19 mouse cellular contexts compared by ENCODE assay signal in the genomic region with DNA sequence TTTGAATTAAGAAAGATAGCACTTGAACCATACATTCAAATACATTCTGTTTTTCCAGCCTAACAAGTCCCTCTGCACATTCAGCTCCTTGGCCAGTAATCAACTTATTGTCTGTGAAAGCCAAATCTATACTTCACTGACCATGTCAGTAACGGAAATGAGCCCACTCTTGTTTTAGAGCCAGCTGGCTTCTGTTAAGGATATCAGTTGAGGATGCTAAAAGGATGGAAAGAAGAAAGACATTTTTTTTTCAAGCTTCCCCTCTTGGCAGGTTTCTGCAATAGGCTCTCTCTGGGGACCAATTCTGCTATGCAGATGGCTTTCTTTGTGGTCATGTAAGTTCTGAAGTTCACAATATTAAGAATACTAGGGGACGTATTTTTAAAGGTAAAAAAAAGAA.
DNase-seq lines count a peak whose midpoint lies in the region; ATAC-seq and TF ChIP-seq lines count a peak whose summit lies in the region.
"Had no signal": no experiment of that assay in that cellular context is flagged by ENCODE, and none has a peak within 500 bp of the region (broad histone marks: within the 10 kb centered on the region; RNA-seq: fewer than 3 reads in every experiment).

No protein-coding gene starts in this region.

- TF ChIP-seq POLR2A in brain, embryonic 14.5 days (IDR thresholded peaks at IDR 0.05; ENCODE audit: borderline replicate concordance, extremely low read depth, insufficient read depth, insufficient read length, poor library complexity, severe bottlenecking): no peak

- peak; percentile 8 for DNase-seq in cerebellum, adult 9-10 months
- no peak for DNase-seq in cerebellum, adult 18-20 months
- DNase-seq in embryonic facial prominence, embryonic 14.5 days (ENCODE audit: low spot score): peak; percentile 57
- DNase-seq in embryonic facial prominence, embryonic 10.5 days (ENCODE audit: low spot score): no peak
- no peak for DNase-seq in limb, embryonic 10.5 days (ENCODE audit: low spot score)
- peak; percentile 10 for DNase-seq in brain, embryonic 14.5 days (ENCODE audit: low read depth)
- DNase-seq: adrenal gland, postnatal 10 days; gastrocnemius, adult 2 months; gastrocnemius, postnatal 25 days; heart, postnatal 4 days; kidney, adult 18-20 months had no signal

- no peak overlapping the region for H3K27ac ChIP-seq in embryonic facial prominence, embryonic 14.5 days (replicated peaks; ENCODE audit: low read depth, low read length)
- H3K27ac ChIP-seq in embryonic facial prominence, embryonic 10.5 days (replicated peaks): no peak overlapping the region
- no peak overlapping the region for H3K27ac ChIP-seq in limb, embryonic 13.5 days
- H3K27ac ChIP-seq in limb, embryonic 10.5 days: no peak overlapping the region
- H3K27ac ChIP-seq in heart, embryonic 12.5 days (ENCODE audit: poor library complexity, severe bottlenecking): no peak overlapping the region
- H3K27ac ChIP-seq: embryonic facial prominence, embryonic 15.5 days; forebrain, embryonic 10.5 days; gastrocnemius, adult 2 months; hindbrain, embryonic 12.5 days; intestine, embryonic 15.5 days had no signal

- H3K4me2 ChIP-seq in embryonic facial prominence, embryonic 14.5 days (ENCODE audit: low read depth, low read length): no peak overlapping the region
- H3K4me2 ChIP-seq in limb, embryonic 13.5 days (replicated peaks): no peak overlapping the region
- H3K4me2 ChIP-seq in heart, embryonic 12.5 days: no peak overlapping the region
- H3K4me2 ChIP-seq: embryonic facial prominence, embryonic 15.5 days; hindbrain, embryonic 12.5 days; intestine, embryonic 15.5 days had no signal

- WGBS in embryonic facial prominence, embryonic 14.5 days: 43% methylated on average over 2 of the region's 2 CpGs
- WGBS in embryonic facial prominence, embryonic 10.5 days: 80% methylated on average over 2 of the region's 2 CpGs
- 67% methylated on average over 2 of the region's 2 CpGs for WGBS in limb, embryonic 13.5 days
- 84% methylated on average over 2 of the region's 2 CpGs for WGBS in limb, embryonic 10.5 days
- WGBS in heart, embryonic 12.5 days: 63% methylated on average over 2 of the region's 2 CpGs

- H3K27me3 ChIP-seq in embryonic facial prominence, embryonic 14.5 days (replicated peaks; ENCODE audit: control insufficient read depth, insufficient read depth, low read length): no peaks in the 10 kb centered on the region
- H3K27me3 ChIP-seq in embryonic facial prominence, embryonic 10.5 days (replicated peaks; ENCODE audit: low read depth, poor library complexity, severe bottlenecking): no peaks in the 10 kb centered on the region
- no peaks in the 10 kb centered on the region for H3K27me3 ChIP-seq in limb, embryonic 13.5 days
- no peaks in the 10 kb centered on the region for H3K27me3 ChIP-seq in limb, embryonic 10.5 days (ENCODE audit: low read depth, poor library complexity, severe bottlenecking)
- no peaks in the 10 kb centered on the region for H3K27me3 ChIP-seq in heart, embryonic 12.5 days (replicated peaks)
- H3K27me3 ChIP-seq: embryonic facial prominence, embryonic 15.5 days; hindbrain, embryonic 12.5 days; intestine, embryonic 15.5 days had no signal

- no peaks in the 10 kb centered on the region for H3K4me1 ChIP-seq in embryonic facial prominence, embryonic 14.5 days (ENCODE audit: control insufficient read depth, insufficient read depth, low read length)
- H3K4me1 ChIP-seq in embryonic facial prominence, embryonic 10.5 days: no peaks in the 10 kb centered on the region
- no peaks in the 10 kb centered on the region for H3K4me1 ChIP-seq in limb, embryonic 13.5 days
- no peaks in the 10 kb centered on the region for H3K4me1 ChIP-seq in limb, embryonic 10.5 days
- no peaks in the 10 kb centered on the region for H3K4me1 ChIP-seq in heart, embryonic 12.5 days (replicated peaks)
- H3K4me1 ChIP-seq: embryonic facial prominence, embryonic 15.5 days; forebrain, embryonic 10.5 days; hindbrain, embryonic 12.5 days; intestine, embryonic 15.5 days had no signal

- H3K36me3 ChIP-seq in embryonic facial prominence, embryonic 14.5 days (ENCODE audit: control insufficient read depth, insufficient read depth, low read length): no peaks in the 10 kb centered on the region
- H3K36me3 ChIP-seq in embryonic facial prominence, embryonic 10.5 days (replicated peaks): no peaks in the 10 kb centered on the region
- H3K36me3 ChIP-seq in limb, embryonic 13.5 days: no peaks in the 10 kb centered on the region
- no peaks in the 10 kb centered on the region for H3K36me3 ChIP-seq in limb, embryonic 10.5 days
- H3K36me3 ChIP-seq in heart, embryonic 12.5 days: no peaks in the 10 kb centered on the region
- H3K36me3 ChIP-seq: embryonic facial prominence, embryonic 15.5 days; forebrain, embryonic 10.5 days; hindbrain, embryonic 12.5 days; intestine, embryonic 15.5 days had no signal

- H3K4me3 ChIP-seq in embryonic facial prominence, embryonic 14.5 days (ENCODE audit: low read depth, low read length): no peak overlapping the region
- no peak overlapping the region for H3K4me3 ChIP-seq in embryonic facial prominence, embryonic 10.5 days
- H3K4me3 ChIP-seq in limb, embryonic 13.5 days: no peak overlapping the region
- no peak overlapping the region for H3K4me3 ChIP-seq in limb, embryonic 10.5 days
- H3K4me3 ChIP-seq in heart, embryonic 12.5 days: no peak overlapping the region
- H3K4me3 ChIP-seq: embryonic facial prominence, embryonic 15.5 days; erythroblast, embryonic 14.5 days; forebrain, embryonic 10.5 days; gastrocnemius, adult 2 months; hindbrain, embryonic 12.5 days; intestine, embryonic 15.5 days had no signal

- TF ChIP-seq CTCF in brain, embryonic 14.5 days (IDR thresholded peaks at IDR 0.05; ENCODE audit: borderline replicate concordance, extremely low read depth, insufficient read depth, insufficient read length): no peak

- no peak for ATAC-seq in embryonic facial prominence, embryonic 14.5 days (ENCODE audit: low read depth)
- ATAC-seq in limb, embryonic 13.5 days (ENCODE audit: low FRiP score, low read depth): peak; percentile 40; the same call in 1 of the 2 replicates
- no peak for ATAC-seq in heart, embryonic 12.5 days (ENCODE audit: insufficient number of reproducible peaks, low FRiP score)
- ATAC-seq: forebrain, embryonic 14.5 days; intestine, embryonic 15.5 days had no signal

- H3K9ac ChIP-seq in embryonic facial prominence, embryonic 14.5 days (ENCODE audit: low read depth, low read length): no peak overlapping the region
- H3K9ac ChIP-seq in limb, embryonic 13.5 days: no peak overlapping the region
- H3K9ac ChIP-seq in heart, embryonic 12.5 days: no peak overlapping the region
- H3K9ac ChIP-seq: embryonic facial prominence, embryonic 15.5 days; hindbrain, embryonic 12.5 days; intestine, embryonic 15.5 days had no signal

- no peaks in the 10 kb centered on the region for H3K9me3 ChIP-seq in embryonic facial prominence, embryonic 14.5 days (ENCODE audit: control insufficient read depth, low read length)
- no peaks in the 10 kb centered on the region for H3K9me3 ChIP-seq in embryonic facial prominence, embryonic 10.5 days
- no peaks in the 10 kb centered on the region for H3K9me3 ChIP-seq in limb, embryonic 13.5 days
- H3K9me3 ChIP-seq in limb, embryonic 10.5 days (replicated peaks): no peaks in the 10 kb centered on the region
- H3K9me3 ChIP-seq in heart, embryonic 12.5 days (replicated peaks): no peaks in the 10 kb centered on the region
- H3K9me3 ChIP-seq: embryonic facial prominence, embryonic 15.5 days; forebrain, embryonic 10.5 days; hindbrain, embryonic 12.5 days; intestine, embryonic 15.5 days had no signal

Comparison
In these comparisons a context has a peak if more than half of its experiments do, and no peak if none do; other contexts are left out.
1. DNase-seq: peak in cerebellum, adult 9-10 months (single experiment), embryonic facial prominence, embryonic 14.5 days (single experiment) and brain, embryonic 14.5 days (single experiment); none in cerebellum, adult 18-20 months (0 of 2), embryonic facial prominence, embryonic 10.5 days (single experiment) and limb, embryonic 10.5 days (single experiment).